Mouse (Mus musculus): ENCODE measurements around the gene Rnf220.

The Rnf220 gene

GRCm38 (mm10) chr4:117223001-117223400 lies 273.9 kb downstream of the Rnf220 start:
- DNase-seq (ENCODE audit: low spot score), result no peak

GRCm38 (mm10) chr4:117221836-117222235 lies 275.0 kb downstream of the Rnf220 start:
- DNase-seq (ENCODE audit: low spot score), result no peak

Data from testis, postnatal 14 days (tissue).